Mouse (Mus musculus) left cerebral cortex, adult 2 months (tissue): Measurements from ENCODE around the gene Tubgcp2. TPM values are rescaled to one million over a fixed set of nuclear protein-coding genes. Genes with fewer than 3 reads are reported as not detected.
A peak's percentile ranks its signal among the peaks of the same experiment; 100 is the strongest.

Source experiments
- DNase-seq, 2 experiments: peaks; one replicate each; pipeline ENCODE4 v3.0.0; 2021 to 2022; ENCODE audit warnings: low spot score in 2 of 2, mixed read lengths in 1 of 2; ENCODE audit errors: extremely low spot score in 1 of 2
- H3K27ac ChIP-seq: fragments of 200-600 bp; 2 replicates; pipeline ENCODE4 v1.8.1; 2022
- H3K4me3 ChIP-seq: fragments of 200-600 bp; 2 replicates; pipeline ENCODE4 v1.8.1; 2022
- CTCF ChIP-seq: fragments of 200-600 bp; IDR thresholded peaks from 2 replicates; pipeline ENCODE4 v1.8.1; 2022; ENCODE audit warnings: antibody characterized with exemption, mild to moderate bottlenecking, moderate library complexity
- intact Hi-C: fragments of 180-260 bp; cut with DNase I; formaldehyde crosslinking; loops from one replicate; pipeline ENCODE4 v1.15.1; 2025
- total RNA-seq, 2 experiments: library from RNA; stranded (reverse); gene quantifications; 2 replicates each; pipeline ENCODE4 v1.2.3; 2021

Gene Tubgcp2
- total RNA-seq, 2 experiments from 2014 or later = 34.4 to 35.0 TPM

- intact Hi-C loops = loop anchor here (1.0 to 10.0 kb wide), 2 partner anchors 25 to 90 kb away; no protein-coding TSS in a partner anchor
- no peak overlapping the region for H3K27ac ChIP-seq
- H3K4me3 ChIP-seq = no peak overlapping the region
- peak; percentile 90 for TF ChIP-seq CTCF
- peak; percentile 58 to 73 for DNase-seq
Measured at GRCm38 (mm10) chr7:139994676-139995075, 41.8 kb downstream of the Tubgcp2 start.

DNA sequence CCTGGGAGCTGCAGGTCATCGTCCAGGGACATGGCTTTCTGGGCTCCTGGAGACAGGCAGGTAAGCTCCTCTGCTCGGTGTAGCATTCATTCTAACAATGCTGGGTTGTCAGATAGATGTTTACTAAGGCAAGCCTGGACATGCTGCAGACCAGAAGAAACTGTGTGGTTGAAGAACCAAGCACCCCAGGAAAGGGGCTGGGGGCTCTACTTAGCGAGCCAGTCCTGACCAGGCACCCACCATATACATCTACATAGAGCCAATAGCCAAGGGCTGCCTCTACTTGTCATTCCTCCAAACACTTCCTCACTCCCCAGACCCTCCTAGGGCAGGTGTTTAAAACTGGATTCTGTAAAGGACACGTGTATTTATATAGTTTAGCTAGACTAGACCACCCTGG is 42.3 kb downstream of the Tubgcp2 start:
- intact Hi-C loops = loop anchor here (1.0 to 10.0 kb wide), 2 partner anchors 25 to 89 kb away; no protein-coding TSS in a partner anchor
- no peak for DNase-seq
- no peak for TF ChIP-seq CTCF
- Histone ChIP-seq H3K4me3 (no peak overlapping the region), H3K27ac (no peak overlapping the region)

DNA sequence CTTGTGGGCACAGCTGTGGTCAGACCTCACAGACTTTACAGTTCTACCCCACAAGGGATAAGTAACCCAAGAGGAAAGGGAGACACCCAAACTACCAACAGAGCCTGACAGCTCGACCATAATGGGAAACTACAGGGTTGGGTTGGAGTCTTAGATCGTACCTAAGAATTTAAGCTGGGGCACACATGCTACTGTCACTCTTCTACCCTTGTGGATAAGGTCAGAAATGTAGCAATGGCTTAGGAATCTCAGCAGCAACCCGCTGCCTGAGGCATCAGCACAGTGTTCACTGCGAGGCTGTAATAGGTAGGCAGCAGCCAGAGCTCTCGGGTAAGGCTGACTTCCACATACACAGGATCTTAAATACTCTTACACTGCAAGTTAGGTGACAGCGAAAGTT is 42.9 kb downstream of the Tubgcp2 start:
- DNase-seq = no peak

GRCm38 (mm10) chr7:139992406-139992805 is 44.1 kb downstream of the Tubgcp2 start, which contains the start of gene Adam8:
TSS of gene Adam8 (minus strand) at chr7:139992562.
- TF ChIP-seq CTCF = no peak
- H3K27ac ChIP-seq = no peak within 1 kb of the TSS
- intact Hi-C loops = loop anchor here (10.0 kb wide), 1 partner anchor 88 kb away; no protein-coding TSS in a partner anchor
- DNase-seq = no peak
- H3K4me3 ChIP-seq = no peak within 1 kb of the TSS

More for the DNA sequence above, 42.9 kb downstream of the Tubgcp2 start:
- no peak overlapping the region for H3K4me3 ChIP-seq
- no peak overlapping the region for H3K27ac ChIP-seq
- TF ChIP-seq CTCF = no peak
- intact Hi-C loops = loop anchor here (10.0 kb wide), 1 partner anchor 89 kb away; no protein-coding TSS in a partner anchor

- DNase-seq = no peak
- H3K27ac ChIP-seq = no peak overlapping the region
- no peak for TF ChIP-seq CTCF
- intact Hi-C loops = loop anchor here (10.0 kb wide), 1 partner anchor 86 kb away; no protein-coding TSS in a partner anchor
- H3K4me3 ChIP-seq = no peak overlapping the region
Measured at GRCm38 (mm10) chr7:139990864-139991394, 45.5 kb downstream of the Tubgcp2 start.

DNA sequence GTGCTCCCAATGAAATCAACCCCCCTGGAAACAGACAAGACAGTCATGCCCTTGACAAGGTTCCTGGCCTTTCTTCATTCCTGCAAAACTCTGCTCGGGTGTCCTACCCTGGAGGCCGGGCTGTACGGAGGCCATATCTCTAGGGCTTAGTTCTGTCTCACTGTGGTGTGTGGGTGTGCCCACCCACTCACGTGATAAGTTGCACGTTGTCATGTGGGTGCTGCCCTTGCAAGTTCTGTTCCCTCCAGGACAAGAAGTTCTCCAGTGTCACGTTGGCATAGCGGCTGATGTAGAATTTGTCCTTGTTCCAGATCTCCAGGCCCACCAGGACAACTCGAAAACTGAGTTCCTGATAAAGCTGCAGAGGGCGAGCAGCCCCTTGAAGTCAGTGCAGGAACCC is 48.2 kb downstream of the Tubgcp2 start:
- no peak for DNase-seq
- intact Hi-C loops = no loop called here
- Histone ChIP-seq H3K4me3 (no peak overlapping the region), H3K27ac (no peak overlapping the region)
- TF ChIP-seq CTCF = no peak

- intact Hi-C loops = no loop called here
- Histone ChIP-seq H3K4me3 (no peak overlapping the region), H3K27ac (no peak overlapping the region)
- no peak for TF ChIP-seq CTCF
- no peak for DNase-seq
Measured at GRCm38 (mm10) chr7:139984505-139984904, 52.0 kb downstream of the Tubgcp2 start.

GRCm38 (mm10) chr7:139982058-139982457 is 54.4 kb downstream of the Tubgcp2 start:
- no peak for TF ChIP-seq CTCF
- intact Hi-C loops = no loop called here
- no peak for DNase-seq
- Histone ChIP-seq H3K27ac (no peak overlapping the region), H3K4me3 (no peak overlapping the region)

DNA sequence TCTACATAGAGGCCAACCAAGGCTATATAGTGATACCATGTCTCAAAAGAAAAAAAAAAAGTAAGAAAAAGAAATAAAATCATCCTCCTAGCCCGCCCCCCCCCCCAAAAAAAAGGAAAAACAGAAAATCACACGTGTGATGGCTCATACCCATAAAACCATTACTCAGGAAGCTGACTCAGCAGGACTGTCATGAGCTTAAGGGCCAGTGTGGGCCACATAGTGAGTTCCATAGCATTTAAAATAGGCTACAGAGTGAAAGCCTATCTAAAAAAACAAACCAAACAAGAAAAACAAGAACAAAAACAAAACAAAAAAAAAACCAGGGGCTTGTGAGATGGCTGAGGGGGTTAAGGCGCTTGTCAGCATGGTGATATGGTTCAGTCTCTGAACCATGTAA is 55.7 kb downstream of the Tubgcp2 start:
- Histone ChIP-seq H3K4me3 (no peak overlapping the region), H3K27ac (no peak overlapping the region)
- TF ChIP-seq CTCF = no peak
- intact Hi-C loops = no loop called here
- no peak for DNase-seq

- Histone ChIP-seq H3K4me3 (peak overlapping the region; percentile 56), H3K27ac (peak overlapping the region; percentile 78)
- intact Hi-C loops = loop anchor here (2.0 kb wide), 1 partner anchor 58 kb away; the partner anchor contains the start of genes Tubgcp2 and Zfp511
- TF ChIP-seq CTCF = no peak
- peak in 1 of 2 experiments; percentile 35 for DNase-seq
Measured at GRCm38 (mm10) chr7:139979011-139979719, 57.3 kb downstream of the Tubgcp2 start.

GRCm38 (mm10) chr7:139978278-139978892 is 58.1 kb downstream of the Tubgcp2 start, which contains the start of gene 6430531B16Rik:
TSS of gene 6430531B16Rik (minus strand) at chr7:139978755.
- peak within 1 kb of the TSS; percentile 78 for H3K27ac ChIP-seq
- no peak for TF ChIP-seq CTCF
- peak within 1 kb of the TSS; percentile 56 for H3K4me3 ChIP-seq
- intact Hi-C loops = loop anchor here (2.0 kb wide), 1 partner anchor 58 kb away; the partner anchor contains the start of genes Tubgcp2 and Zfp511
- peak; percentile 89 for DNase-seq

- no peak overlapping the region for H3K4me3 ChIP-seq
- TF ChIP-seq CTCF = no peak
- intact Hi-C loops = no loop called here
- H3K27ac ChIP-seq = no peak overlapping the region
- DNase-seq = no peak
Measured at GRCm38 (mm10) chr7:139975471-139975870, 61.0 kb downstream of the Tubgcp2 start.
